In the genomic region with DNA sequence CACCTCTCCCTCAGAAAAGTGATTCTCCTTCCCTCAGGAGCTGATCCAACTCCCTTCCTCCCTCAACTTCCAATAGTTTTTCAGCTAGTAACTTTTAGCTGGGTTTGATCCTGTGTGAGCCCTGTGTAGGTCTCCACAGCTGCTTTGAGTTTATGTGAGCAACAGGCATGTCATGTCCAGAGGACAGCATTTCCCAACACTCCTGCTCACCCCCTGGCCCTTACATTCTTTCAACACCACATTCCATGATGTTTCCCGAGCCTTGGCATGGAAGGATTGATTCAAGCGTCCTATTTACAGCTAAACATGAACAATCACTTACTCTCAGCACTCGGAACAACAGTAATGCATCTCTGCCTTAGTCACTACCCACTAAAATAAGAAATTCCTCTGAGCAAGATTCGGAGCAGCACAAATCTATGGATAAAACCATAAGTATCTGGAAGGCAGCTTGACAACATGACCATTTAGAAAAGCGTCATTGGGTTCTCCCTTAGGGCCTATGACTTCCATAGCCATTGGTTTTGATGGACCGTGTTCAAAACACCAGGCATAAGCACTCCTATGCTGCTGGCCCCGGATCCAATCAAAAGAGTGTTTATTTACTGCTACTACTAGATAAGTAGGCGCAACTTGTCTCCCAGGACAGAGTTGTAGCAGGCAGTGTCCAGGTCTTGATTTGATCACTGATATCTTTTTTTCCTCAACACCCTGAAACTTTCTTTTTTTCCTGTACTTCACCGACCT, we compare ENCODE assay signal across 12 mouse cellular contexts. TPM values are rescaled to one million over a fixed set of nuclear protein-coding genes. Genes with fewer than 3 reads are reported as not detected.
DNase-seq lines count a peak whose midpoint lies in the region; ATAC-seq and TF ChIP-seq lines count a peak whose summit lies in the region.
"Had no signal": no experiment of that assay in that cellular context is flagged by ENCODE, and none has a peak within 500 bp of the region (broad histone marks: within the 10 kb centered on the region; RNA-seq: fewer than 3 reads in every experiment).

No protein-coding gene starts in this region.

- no peaks in the 10 kb centered on the region for H3K9me3 ChIP-seq in heart, embryonic 11.5 days (replicated peaks; ENCODE audit: control insufficient read depth, low read length)
- no peaks in the 10 kb centered on the region for H3K9me3 ChIP-seq in midbrain, embryonic 13.5 days
- H3K9me3 ChIP-seq in midbrain, embryonic 14.5 days (ENCODE audit: control insufficient read depth, low read length) = no peaks in the 10 kb centered on the region
- H3K9me3 ChIP-seq in limb, embryonic 11.5 days (ENCODE audit: control insufficient read depth, low read length) = no peaks in the 10 kb centered on the region
- H3K9me3 ChIP-seq in stomach, postnatal 0 days (ENCODE audit: control insufficient read depth, low read length) = no peaks in the 10 kb centered on the region
- H3K9me3 ChIP-seq: embryonic facial prominence, embryonic 12.5 days had no signal

- H3K36me3 ChIP-seq in heart, embryonic 11.5 days (ENCODE audit: control insufficient read depth, insufficient read depth, low read length) = no peaks in the 10 kb centered on the region
- H3K36me3 ChIP-seq in midbrain, embryonic 13.5 days = no peaks in the 10 kb centered on the region
- no peaks in the 10 kb centered on the region for H3K36me3 ChIP-seq in midbrain, embryonic 14.5 days (ENCODE audit: control insufficient read depth, insufficient read depth, low read length)
- no peaks in the 10 kb centered on the region for H3K36me3 ChIP-seq in limb, embryonic 11.5 days (ENCODE audit: control insufficient read depth, insufficient read depth, low read length)
- no peaks in the 10 kb centered on the region for H3K36me3 ChIP-seq in stomach, postnatal 0 days (ENCODE audit: control insufficient read depth, insufficient read depth, low read length)
- H3K36me3 ChIP-seq: embryonic facial prominence, embryonic 12.5 days had no signal

- no peak for ATAC-seq in heart, embryonic 11.5 days (replicated peaks; ENCODE audit: insufficient number of reproducible peaks, low FRiP score, low TSS enrichment)
- no peak for ATAC-seq in midbrain, embryonic 13.5 days
- no peak for ATAC-seq in midbrain, embryonic 14.5 days (ENCODE audit: low FRiP score, low TSS enrichment)
- no peak for ATAC-seq in limb, embryonic 11.5 days (ENCODE audit: insufficient number of reproducible peaks, low FRiP score, low TSS enrichment, low read depth)
- no peak for ATAC-seq in stomach, postnatal 0 days (ENCODE audit: low FRiP score, low TSS enrichment)
- ATAC-seq: inflammation-experienced regulatory T-cells, adult 6 months had no signal

- intact Hi-C loops in heart, postnatal 14 days (cut with DNase I) = loop anchor here (1.0 to 10.0 kb wide), 6 partner anchors 121 to 821 kb away; a partner anchor contains a TSS

- no peaks in the 10 kb centered on the region for H3K4me1 ChIP-seq in heart, embryonic 11.5 days (ENCODE audit: control insufficient read depth, insufficient read depth, low read length)
- no peaks in the 10 kb centered on the region for H3K4me1 ChIP-seq in midbrain, embryonic 13.5 days (replicated peaks)
- H3K4me1 ChIP-seq in midbrain, embryonic 14.5 days (ENCODE audit: control insufficient read depth, insufficient read depth, low read length) = no peaks in the 10 kb centered on the region
- no peaks in the 10 kb centered on the region for H3K4me1 ChIP-seq in limb, embryonic 11.5 days (ENCODE audit: control insufficient read depth, insufficient read depth, low read length)
- no peaks in the 10 kb centered on the region for H3K4me1 ChIP-seq in stomach, postnatal 0 days (replicated peaks; ENCODE audit: control insufficient read depth, insufficient read depth)
- H3K4me1 ChIP-seq: embryonic facial prominence, embryonic 12.5 days had no signal

- no peak for TF ChIP-seq EP300 in stomach, postnatal 0 days (optimal IDR thresholded peaks at IDR 0.05)

- H3K4me3 ChIP-seq in heart, embryonic 11.5 days (ENCODE audit: low read depth, low read length) = no peak overlapping the region
- no peak overlapping the region for H3K4me3 ChIP-seq in midbrain, embryonic 13.5 days (replicated peaks)
- no peak overlapping the region for H3K4me3 ChIP-seq in midbrain, embryonic 14.5 days (replicated peaks; ENCODE audit: low read depth, low read length)
- no peak overlapping the region for H3K4me3 ChIP-seq in limb, embryonic 11.5 days (ENCODE audit: low read depth, low read length)
- no peak overlapping the region for H3K4me3 ChIP-seq in stomach, postnatal 0 days (ENCODE audit: low read depth, low read length)
- H3K4me3 ChIP-seq: embryonic facial prominence, embryonic 12.5 days had no signal

- H3K27me3 ChIP-seq in heart, embryonic 11.5 days (ENCODE audit: control insufficient read depth, insufficient read depth, low read length) = no peaks in the 10 kb centered on the region
- H3K27me3 ChIP-seq in midbrain, embryonic 13.5 days = no peaks in the 10 kb centered on the region
- no peaks in the 10 kb centered on the region for H3K27me3 ChIP-seq in midbrain, embryonic 14.5 days (ENCODE audit: control insufficient read depth, insufficient read depth, low read length)
- H3K27me3 ChIP-seq in limb, embryonic 11.5 days (ENCODE audit: control insufficient read depth, insufficient read depth, low read length) = no peaks in the 10 kb centered on the region
- H3K27me3 ChIP-seq in stomach, postnatal 0 days (ENCODE audit: control insufficient read depth, insufficient read depth, low read length) = no peaks in the 10 kb centered on the region
- H3K27me3 ChIP-seq: embryonic facial prominence, embryonic 12.5 days had no signal

- TF ChIP-seq CTCF in stomach, postnatal 0 days (IDR thresholded peaks at IDR 0.05; ENCODE audit: low read depth) = no peak

- peak overlapping the region; percentile 54 for H3K4me2 ChIP-seq in heart, embryonic 11.5 days
- peak overlapping the region; percentile 12; the same call in 1 of the 2 replicates for H3K4me2 ChIP-seq in midbrain, embryonic 13.5 days (replicated peaks)
- H3K4me2 ChIP-seq in midbrain, embryonic 14.5 days (ENCODE audit: low read length) = no peak overlapping the region
- H3K4me2 ChIP-seq in limb, embryonic 11.5 days (ENCODE audit: low read depth, severe bottlenecking) = 0 out of 2 replicates have a peak overlapping the region, but pooled peaks have one; percentile 15
- peak overlapping the region; percentile 41 for H3K4me2 ChIP-seq in stomach, postnatal 0 days (replicated peaks; ENCODE audit: low read depth)
- H3K4me2 ChIP-seq: embryonic facial prominence, embryonic 12.5 days had no signal

- WGBS in heart, embryonic 11.5 days (ENCODE audit: insufficient replicate concordance) = 50% methylated on average over 9 of the region's 9 CpGs
- WGBS in midbrain, embryonic 13.5 days = 72% methylated on average over 9 of the region's 9 CpGs
- WGBS in midbrain, embryonic 14.5 days = 71% methylated on average over 9 of the region's 9 CpGs
- WGBS in limb, embryonic 11.5 days = 58% methylated on average over 9 of the region's 9 CpGs
- 50% methylated on average over 9 of the region's 9 CpGs for WGBS in stomach, postnatal 0 days

- no peak for DNase-seq in heart, postnatal 14 days
- DNase-seq in midbrain, embryonic 14.5 days = no peak
- DNase-seq in limb, embryonic 11.5 days (ENCODE audit: low spot score) = no peak
- no peak for DNase-seq in stomach, postnatal 0 days (ENCODE audit: low spot score)
- DNase-seq in kidney, postnatal 25 days = no peak
- DNase-seq in cerebellum, adult 11 months = no peak

- no peak overlapping the region for H3K27ac ChIP-seq in heart, embryonic 11.5 days (ENCODE audit: low read depth, low read length)
- H3K27ac ChIP-seq in midbrain, embryonic 13.5 days = no peak overlapping the region
- no peak overlapping the region for H3K27ac ChIP-seq in midbrain, embryonic 14.5 days (replicated peaks; ENCODE audit: low read depth, low read length)
- no peak overlapping the region for H3K27ac ChIP-seq in limb, embryonic 11.5 days (replicated peaks; ENCODE audit: low read depth, low read length)
- H3K27ac ChIP-seq in stomach, postnatal 0 days (replicated peaks) = no peak overlapping the region
- H3K27ac ChIP-seq: embryonic facial prominence, embryonic 12.5 days; macrophage had no signal

- H3K9ac ChIP-seq in heart, embryonic 11.5 days (ENCODE audit: low read depth, low read length) = no peak overlapping the region
- H3K9ac ChIP-seq in midbrain, embryonic 13.5 days (replicated peaks) = no peak overlapping the region
- H3K9ac ChIP-seq in midbrain, embryonic 14.5 days (replicated peaks; ENCODE audit: low read length) = no peak overlapping the region
- no peak overlapping the region for H3K9ac ChIP-seq in limb, embryonic 11.5 days (ENCODE audit: low read length)
- H3K9ac ChIP-seq in stomach, postnatal 0 days (ENCODE audit: low read length) = no peak overlapping the region
- H3K9ac ChIP-seq: embryonic facial prominence, embryonic 12.5 days had no signal

RNA-seq across cellular contexts. Expression of a gene that starts 14.6 kb away (rescaled TPM):
- polyA plus RNA-seq in heart, embryonic 11.5 days (2014; fragmentation: Nextera tagmentation; extraction: Ambion mirVana) = not detected in 2 replicates
- total RNA-seq in heart, postnatal 14 days (2021) = not detected
- polyA plus RNA-seq in midbrain, embryonic 13.5 days (2015; fragmentation: Nextera tagmentation; extraction: Ambion mirVana) = not detected in 2 replicates
- polyA plus RNA-seq in midbrain, embryonic 14.5 days (2014; fragmentation: Nextera tagmentation; extraction: Ambion mirVana) = not detected in 2 replicates
- not detected in 2 replicates for polyA plus RNA-seq in limb, embryonic 11.5 days (2014; fragmentation: Nextera tagmentation; extraction: Ambion mirVana)
- not detected in 2 replicates for polyA plus RNA-seq in stomach, postnatal 0 days (2015; fragmentation: Nextera tagmentation; extraction: Ambion mirVana)
- polyA plus RNA-seq: embryonic facial prominence, embryonic 12.5 days; inflammation-experienced regulatory T-cells, adult 6 months; macrophage; testis, adult 2 months had no signal

RNA-seq across cellular contexts. Expression of a gene that starts 35.5 kb away (rescaled TPM):
- not detected in 2 replicates for polyA plus RNA-seq in heart, embryonic 11.5 days (2014; fragmentation: Nextera tagmentation; extraction: Ambion mirVana)
- not detected for total RNA-seq in heart, postnatal 14 days (2021)
- not detected in 2 replicates for polyA plus RNA-seq in midbrain, embryonic 13.5 days (2015; fragmentation: Nextera tagmentation; extraction: Ambion mirVana)
- polyA plus RNA-seq in midbrain, embryonic 14.5 days (2014; fragmentation: Nextera tagmentation; extraction: Ambion mirVana) = not detected in 2 replicates
- not detected in 2 replicates for polyA plus RNA-seq in limb, embryonic 11.5 days (2014; fragmentation: Nextera tagmentation; extraction: Ambion mirVana)
- not detected in 2 replicates for polyA plus RNA-seq in stomach, postnatal 0 days (2015; fragmentation: Nextera tagmentation; extraction: Ambion mirVana)
- polyA plus RNA-seq: embryonic facial prominence, embryonic 12.5 days; inflammation-experienced regulatory T-cells, adult 6 months; macrophage had no signal
